Mouse (Mus musculus) ovary, adult 18-20 months (tissue): ENCODE data around the gene Calhm2.
A peak's percentile ranks its signal among the peaks of the same experiment; 100 is the strongest.
"Not testable (repeated sequence)": the region's sequence is repeated elsewhere in the genome, so short reads cannot be mapped to it uniquely, and the experiment has no call there.

ENCODE experiments used
- DNase-seq: peaks from one replicate; pipeline ENCODE4 v3.0.0; 2022; ENCODE audit warnings: low spot score, mixed read lengths

Calhm2 gene

DNA sequence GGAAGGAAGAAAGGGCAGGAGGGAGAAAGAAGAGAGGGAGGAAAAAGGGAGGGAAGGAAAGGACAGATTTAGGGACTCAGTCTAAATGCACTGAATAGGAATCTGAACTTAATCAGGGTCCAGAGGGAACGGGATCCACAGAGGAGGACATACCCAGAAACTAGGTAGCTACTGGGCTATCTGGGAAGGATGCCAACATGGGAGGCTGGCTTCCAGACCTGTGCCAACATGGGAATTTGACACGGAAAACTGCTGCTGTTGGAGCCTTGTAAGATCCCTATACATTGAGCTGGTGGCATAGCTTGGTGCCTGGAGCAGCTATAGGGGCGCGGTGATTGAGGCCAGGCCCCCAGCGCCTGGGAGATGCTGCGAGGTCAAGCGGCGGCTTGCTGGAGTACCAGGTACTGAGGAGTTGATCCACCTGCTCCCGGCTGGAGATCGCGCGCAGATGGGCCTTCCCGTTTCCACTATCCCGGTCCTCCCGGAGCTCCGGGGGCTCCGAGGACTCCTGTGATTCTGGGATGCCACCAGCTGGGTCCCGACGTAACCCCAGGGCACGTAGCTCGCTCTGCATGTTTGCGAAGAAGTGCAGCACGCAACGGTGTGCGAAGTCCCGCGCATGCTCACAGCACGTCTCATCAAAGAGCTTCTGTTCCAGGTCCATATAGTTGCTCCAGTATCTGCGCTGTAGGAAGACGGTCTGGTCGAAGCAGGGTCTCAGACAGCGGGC is 13.4 kb upstream of the Calhm2 start:
- no peak for DNase-seq

- DNase-seq = no peak
Observed at GRCm38 (mm10) chr19:47149854-47150253, 11.8 kb upstream of the Calhm2 start.

- DNase-seq = no peak
Observed at GRCm38 (mm10) chr19:47148267-47148847, 10.3 kb upstream of the Calhm2 start.

DNA sequence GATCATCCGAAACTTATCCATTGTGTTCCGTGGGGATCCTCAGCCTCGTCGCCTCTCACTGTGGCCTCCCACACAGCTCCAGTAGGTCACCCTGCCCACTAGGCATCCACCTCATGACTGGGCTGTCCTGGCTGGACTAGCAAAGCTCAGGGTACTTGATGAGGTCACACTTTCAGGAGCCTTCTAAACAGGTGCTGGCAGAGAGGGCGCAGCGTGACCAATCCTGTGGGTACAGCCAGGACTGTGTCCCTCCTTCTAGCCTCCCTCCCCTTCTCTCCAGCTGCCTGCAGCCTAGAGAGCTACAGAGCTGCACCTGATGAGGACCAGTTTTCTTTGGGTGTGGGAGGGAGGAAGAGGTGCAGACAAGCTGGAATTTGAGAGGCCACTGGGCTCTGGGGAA is 6.1 kb upstream of the Calhm2 start, which contains the start of gene Calhm1:
Gene Calhm1, minus strand, starts transcription at position 101 of the 400 bp plus-strand sequence.
- DNase-seq = no peak

GRCm38 (mm10) chr19:47142438-47142837 is 4.3 kb upstream of the Calhm2 start:
- no peak for DNase-seq

DNA sequence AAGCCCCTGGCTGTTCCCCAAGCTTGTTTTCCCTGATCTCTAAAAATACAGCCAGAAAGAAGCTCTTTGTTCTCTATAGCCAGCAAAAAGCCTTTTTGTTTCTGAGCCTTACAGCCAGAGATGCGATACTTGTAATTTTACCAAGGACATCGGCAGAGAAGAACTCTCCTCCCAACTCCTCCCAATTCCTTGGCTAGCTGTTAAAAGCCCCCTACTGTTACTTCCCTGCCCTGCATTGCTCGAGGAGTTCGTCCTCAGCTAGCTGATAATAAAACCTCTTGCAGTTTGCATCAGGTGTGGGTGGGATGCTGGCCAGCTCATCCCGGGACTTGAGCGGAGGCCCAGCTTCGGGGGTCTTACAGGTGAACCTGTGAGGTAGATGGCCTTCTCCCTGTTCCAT is 1.5 kb upstream of the Calhm2 start:
- DNase-seq = not testable (repeated sequence)

GRCm38 (mm10) chr19:47137051-47137581 is 978 bp downstream of the Calhm2 start:
- DNase-seq = no peak

GRCm38 (mm10) chr19:47136170-47136569 is 1.9 kb downstream of the Calhm2 start:
- DNase-seq = no peak

GRCm38 (mm10) chr19:47135568-47135967 is 2.5 kb downstream of the Calhm2 start:
- no peak for DNase-seq

GRCm38 (mm10) chr19:47133161-47133560 is 4.9 kb downstream of the Calhm2 start:
- DNase-seq = no peak

GRCm38 (mm10) chr19:47130551-47131125 is 7.5 kb downstream of the Calhm2 start:
- no peak for DNase-seq

DNA sequence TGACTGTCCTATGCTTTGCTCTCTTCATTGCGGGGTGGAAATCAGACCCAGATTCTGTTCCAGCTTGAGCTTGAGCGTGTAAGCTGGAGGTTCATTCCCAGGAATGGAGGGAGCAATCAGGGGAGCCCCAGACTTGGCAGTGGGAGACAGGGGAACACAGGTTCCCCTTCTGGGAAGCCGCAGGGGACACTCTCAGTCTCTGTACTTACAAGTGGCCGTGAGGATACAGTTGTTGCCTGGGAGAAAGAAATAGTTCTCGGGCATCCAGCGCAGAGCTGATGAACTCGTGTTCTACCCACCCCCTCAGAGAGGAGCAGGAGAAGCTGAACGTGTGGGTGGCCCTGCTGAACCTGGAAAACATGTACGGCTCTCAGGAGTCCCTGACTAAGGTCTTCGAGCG is 9.3 kb downstream of the Calhm2 start:
- no peak for DNase-seq

- no peak for DNase-seq
Observed at GRCm38 (mm10) chr19:47128164-47128563, 9.9 kb downstream of the Calhm2 start.

DNA sequence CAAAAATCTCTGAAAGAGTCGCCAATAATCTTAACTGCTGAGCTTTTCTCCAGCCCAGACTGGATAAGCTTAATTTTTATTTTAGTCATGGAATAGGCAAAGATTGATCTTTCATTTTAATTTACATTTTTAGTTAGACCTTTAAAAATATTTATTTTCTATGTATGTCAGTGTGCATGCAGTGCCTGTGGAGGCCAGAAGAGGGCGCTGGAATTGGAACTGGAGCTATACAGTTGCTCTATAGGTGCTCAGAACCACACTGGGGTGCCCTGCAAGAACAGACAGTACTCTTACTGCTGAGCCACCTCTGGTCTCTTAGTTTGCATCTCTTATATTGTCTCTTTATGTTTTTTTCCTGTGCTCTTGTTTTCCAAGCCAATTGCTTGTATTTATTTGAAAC is 15.3 kb downstream of the Calhm2 start:
- no peak for DNase-seq

DNA sequence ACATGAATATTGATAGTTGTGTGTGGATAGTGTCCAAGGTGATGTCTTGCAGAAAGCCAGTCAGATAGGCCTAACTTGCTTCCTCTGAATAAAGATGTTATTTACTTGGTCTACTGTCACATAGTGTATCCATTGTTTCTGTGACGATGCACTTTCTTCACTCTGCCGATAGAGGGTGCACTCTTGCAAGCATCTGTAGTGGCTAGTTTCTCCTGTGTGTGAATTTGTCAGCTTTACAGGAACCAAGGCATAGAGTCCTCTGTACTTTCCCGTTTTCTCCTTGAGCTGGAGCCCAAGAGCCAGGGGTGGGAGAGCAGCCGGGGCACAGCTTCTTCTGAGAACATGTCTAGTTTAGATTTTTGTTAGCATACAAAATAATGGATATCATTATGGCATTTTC is 17.0 kb downstream of the Calhm2 start:
- DNase-seq = no peak

DNA sequence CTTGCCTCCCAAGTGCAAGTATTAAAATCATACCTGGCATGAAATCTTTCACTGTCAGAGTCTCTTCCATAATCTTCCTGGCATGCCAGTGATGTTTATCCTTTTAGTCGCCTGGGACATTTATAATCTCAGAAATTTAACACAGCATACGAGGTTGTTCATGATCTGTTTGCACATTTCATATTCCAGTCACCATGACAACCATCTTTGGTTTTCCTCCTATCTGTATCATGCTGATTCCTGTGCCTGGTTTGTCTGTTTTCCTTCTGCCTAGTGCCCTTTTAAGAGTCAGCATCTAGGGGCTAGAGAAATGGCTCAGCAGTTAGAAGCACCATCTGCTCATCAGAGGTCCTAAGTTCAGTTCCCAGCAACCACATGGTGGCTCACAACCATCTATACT is 19.5 kb downstream of the Calhm2 start:
- DNase-seq = no peak

- no peak for DNase-seq
Observed at GRCm38 (mm10) chr19:47104641-47105271, 33.3 kb downstream of the Calhm2 start.

DNA sequence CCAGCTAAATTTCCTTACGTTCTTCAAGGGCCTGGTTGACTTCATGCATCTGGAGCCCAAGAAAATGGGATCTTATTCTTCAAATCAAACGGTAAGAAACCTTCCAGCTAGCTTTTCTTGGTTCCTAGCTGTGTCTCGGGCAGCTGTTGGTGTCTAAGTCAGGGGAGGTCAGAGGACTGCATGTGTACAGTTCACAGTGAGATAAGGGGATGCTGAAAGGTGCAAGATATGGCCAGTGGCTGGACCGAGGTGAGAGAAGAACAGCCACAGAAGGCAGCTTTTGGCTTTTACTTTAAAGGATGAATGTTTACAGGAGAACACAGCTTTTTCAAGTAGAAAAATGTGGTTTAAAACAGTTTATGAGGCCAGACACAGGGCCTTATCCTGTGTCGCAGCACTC is 37.0 kb downstream of the Calhm2 start:
- DNase-seq = no peak

DNA sequence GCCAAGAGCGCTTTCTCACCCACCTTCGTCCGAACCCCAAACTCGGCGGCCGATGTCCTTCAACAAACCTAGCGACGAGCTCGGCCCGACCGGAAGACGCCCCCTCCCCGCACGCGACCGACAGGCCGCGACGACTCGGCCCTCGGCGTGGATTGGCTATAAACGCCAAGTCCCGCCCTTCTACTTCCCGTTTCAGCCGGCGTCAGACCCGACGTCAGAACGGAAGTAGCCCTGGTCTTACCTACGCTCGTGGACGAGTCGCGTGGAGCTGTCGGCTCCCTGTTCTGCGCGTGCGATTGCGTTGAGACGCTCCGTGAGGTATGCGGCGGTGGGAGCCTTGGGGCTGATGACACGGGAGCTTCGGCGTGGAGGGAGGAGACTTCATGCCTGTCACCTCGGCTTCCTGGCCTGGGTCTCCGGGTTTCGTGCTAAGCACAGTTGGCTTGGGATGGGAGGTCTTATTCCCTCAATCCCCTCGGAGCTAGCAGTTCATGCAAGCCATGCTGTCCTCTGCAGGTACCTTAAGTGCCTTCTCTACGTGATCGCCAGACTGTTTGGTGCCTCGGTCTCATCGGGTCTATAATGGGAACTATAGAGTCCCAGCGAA is 47.4 kb downstream of the Calhm2 start, which contains the start of the genes Usmg5 and Pdcd11:
Gene Usmg5, minus strand, starts transcription at position 98 of the 607 bp plus-strand sequence.
Gene Pdcd11, plus strand, starts transcription at position 219 of the 607 bp plus-strand sequence.
- peak; percentile 90 for DNase-seq

DNA sequence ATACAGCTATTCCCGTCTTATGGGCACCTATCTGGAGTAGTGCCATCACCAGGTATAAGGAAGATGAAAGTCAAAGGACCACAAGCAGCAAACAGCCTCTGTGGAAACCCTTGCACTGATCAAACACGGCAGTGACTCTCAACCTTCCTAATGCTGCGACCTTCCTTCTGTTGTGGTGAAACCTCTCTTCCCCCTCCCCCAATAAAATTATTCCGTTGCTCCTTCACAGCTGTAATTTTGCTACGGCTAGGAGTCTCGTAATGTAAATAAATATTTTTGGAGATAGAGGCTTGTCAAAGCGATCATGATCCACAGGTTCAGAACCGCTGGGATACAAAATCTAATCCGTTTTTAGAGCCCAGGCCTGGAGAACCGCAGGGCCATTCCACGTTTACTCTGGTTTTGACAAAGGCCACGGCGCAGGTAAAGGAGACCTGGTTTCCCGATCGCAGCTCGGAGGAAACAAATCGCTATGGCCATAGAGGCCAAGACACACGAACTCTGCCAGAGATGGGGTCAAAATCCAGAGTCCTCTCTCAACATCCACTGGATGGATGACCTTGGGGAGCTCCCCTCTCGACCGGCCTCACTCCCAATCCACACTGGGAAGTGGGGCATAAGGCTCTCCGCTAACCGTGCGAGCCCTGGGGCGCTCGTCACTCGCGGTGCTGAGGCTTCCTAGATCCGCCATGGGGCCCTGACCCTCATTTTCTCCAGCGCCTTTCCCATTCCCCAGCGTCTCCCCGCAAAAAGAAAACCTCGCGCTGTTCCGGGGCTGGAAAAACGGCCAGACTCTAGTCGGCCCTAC is 48.2 kb downstream of the Calhm2 start:
- no peak for DNase-seq

DNA sequence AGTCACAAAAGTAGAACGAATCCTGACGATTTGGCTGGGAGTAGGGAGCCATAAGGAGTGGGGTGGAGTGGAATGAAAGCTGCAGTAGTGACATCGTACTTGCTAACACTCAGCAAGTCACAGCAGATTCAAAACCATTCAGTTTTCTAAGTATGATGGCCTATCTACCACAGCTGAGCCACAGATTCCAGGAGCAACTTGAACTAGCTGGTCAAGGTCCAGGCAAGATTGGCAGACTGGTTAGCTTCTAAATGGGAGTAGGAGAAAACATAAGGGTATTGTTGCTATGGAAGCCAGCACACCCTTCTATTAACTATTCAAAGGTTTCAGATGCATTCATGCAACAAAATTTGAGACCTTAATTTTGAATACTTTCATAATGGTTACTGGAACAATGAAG is 49.9 kb downstream of the Calhm2 start:
- DNase-seq = no peak
